Mouse (Mus musculus) adrenal gland, adult (tissue): ENCODE measurements around the gene Nup54.
A peak's percentile ranks its signal among the peaks of the same experiment; 100 is the strongest.

Experiments
- DNase-seq, 2 experiments: peaks; one replicate each; pipeline ENCODE4 v3.0.0; 2022 to 2023; ENCODE audit warnings: low spot score in 1 of 2; ENCODE audit not compliant: inconsistent age in 2 of 2

Nup54 gene

GRCm38 (mm10) chr5:92435025-92435584, at the start of gene Nup54:
TSS of gene Nup54 (minus strand) at chr5:92435219.
- peak; percentile 97 to 99 for DNase-seq

DNA sequence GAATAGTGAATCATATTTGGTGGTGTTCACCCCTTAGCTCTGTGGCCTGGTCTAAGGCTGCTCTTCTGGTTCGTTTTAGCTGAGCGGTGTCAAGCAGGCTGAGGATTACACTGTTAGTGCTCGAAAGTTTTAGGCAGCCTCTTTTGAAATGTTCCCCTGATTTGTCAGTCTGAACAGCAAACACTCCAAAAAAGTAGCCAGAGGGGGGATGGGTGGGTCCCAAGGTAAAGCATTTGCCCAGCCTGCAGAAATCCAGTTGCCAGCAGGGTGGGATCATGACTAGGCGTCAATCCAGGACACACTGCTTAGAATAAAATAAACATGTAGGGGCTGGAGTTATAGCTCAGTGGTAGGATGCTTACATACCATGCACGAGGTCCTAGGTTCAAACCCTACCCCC, 37.8 kb upstream of the Nup54 start:
- no peak for DNase-seq

GRCm38 (mm10) chr5:92471531-92471930, 36.5 kb upstream of the Nup54 start:
- DNase-seq, result no peak

GRCm38 (mm10) chr5:92469201-92470130, 34.4 kb upstream of the Nup54 start:
- DNase-seq, result no peak

DNA sequence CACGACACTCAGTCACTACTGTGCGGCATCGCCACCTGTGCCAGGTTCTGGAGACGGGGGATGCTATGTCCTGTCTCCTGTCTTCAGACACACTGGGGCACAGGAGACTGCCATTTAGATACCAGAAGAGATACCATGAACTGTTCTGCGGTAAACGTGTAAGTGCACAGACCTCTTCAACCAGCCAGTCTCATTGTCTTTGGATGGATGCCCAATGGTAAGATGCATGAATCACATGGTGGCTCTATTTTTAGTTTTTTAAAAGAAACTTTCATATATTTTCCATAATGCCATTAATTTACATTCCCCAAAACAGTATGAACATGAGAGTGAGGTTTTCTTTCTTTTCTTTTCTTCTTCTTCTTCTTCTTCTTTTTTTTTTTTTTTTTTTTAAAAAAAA, 33.2 kb upstream of the Nup54 start:
- DNase-seq, result no peak

GRCm38 (mm10) chr5:92467102-92467766, 32.2 kb upstream of the Nup54 start:
- peak in 1 of 2 experiments; percentile 38 for DNase-seq

- peak in 1 of 2 experiments; percentile 66 for DNase-seq
These were observed 30.5 kb upstream of the Nup54 start for GRCm38 (mm10) chr5:92465511-92465910.

DNA sequence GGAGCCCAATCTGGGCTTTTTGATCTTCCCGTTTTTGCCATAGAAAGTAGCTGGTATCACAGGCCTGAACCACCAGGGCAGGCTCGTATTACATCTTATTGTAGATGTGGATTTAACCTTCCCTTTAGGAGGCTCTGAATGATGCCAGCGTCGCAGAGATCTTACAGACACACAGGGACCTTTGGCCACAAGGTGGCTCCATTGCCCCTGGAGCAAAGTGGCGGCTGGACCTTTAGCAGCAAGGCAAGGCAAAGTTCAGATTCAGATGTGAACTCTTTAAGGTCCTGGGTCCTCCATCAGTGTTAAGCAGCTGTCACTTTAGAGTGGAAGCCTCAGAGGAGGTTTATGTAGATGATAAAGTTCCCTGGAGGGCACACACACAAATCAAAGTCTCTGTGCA, 26.3 kb upstream of the Nup54 start:
- DNase-seq, result peak; percentile 65 to 87

- no peak for DNase-seq
These were observed 23.7 kb upstream of the Nup54 start for GRCm38 (mm10) chr5:92458726-92459125.

DNA sequence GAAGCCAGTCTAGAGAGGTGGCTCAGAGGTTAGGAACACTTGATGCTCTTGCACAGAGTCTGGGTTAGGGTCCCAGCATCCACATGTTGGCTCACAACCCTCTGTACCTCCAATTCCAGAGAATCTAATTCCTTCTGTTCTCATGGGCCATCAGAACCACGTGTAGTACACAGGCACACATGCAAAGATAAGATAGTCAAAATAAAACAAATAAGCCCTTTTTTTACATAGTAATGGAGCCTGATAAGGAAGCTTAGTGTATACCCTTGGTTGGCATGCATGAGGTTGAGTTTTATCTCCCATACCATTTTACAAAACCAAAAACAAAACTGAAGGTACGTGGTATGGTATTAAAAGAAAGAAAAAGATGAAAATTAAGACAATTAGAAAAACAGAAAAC, 22.4 kb upstream of the Nup54 start:
- DNase-seq, result no peak

- DNase-seq, result no peak
These were observed 17.9 kb upstream of the Nup54 start for GRCm38 (mm10) chr5:92452876-92453275.

- no peak for DNase-seq
These were observed 11.7 kb upstream of the Nup54 start for GRCm38 (mm10) chr5:92446736-92447135.

DNA sequence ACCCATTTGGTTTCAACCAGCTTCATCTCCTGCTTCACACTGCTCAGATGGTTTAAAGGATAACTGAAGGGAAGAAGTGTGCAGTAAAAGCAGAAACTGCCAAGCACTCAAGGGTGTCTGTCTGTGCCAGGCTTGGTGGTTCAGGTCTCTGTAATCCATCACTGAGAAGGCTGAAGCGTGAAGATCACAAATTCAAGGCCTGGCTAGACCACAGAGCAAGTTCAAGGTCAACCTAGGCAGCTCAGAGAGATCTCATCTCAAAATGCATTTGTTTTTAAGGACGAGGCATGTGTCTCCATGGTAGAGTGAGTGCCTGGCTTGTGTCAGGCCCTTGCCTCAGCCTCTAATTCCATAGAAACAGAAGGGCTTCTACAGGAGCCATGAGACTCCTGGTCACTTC, 10.0 kb upstream of the Nup54 start:
- peak; percentile 65 to 78 for DNase-seq

GRCm38 (mm10) chr5:92442914-92443313, 7.9 kb upstream of the Nup54 start:
- DNase-seq, result no peak

DNA sequence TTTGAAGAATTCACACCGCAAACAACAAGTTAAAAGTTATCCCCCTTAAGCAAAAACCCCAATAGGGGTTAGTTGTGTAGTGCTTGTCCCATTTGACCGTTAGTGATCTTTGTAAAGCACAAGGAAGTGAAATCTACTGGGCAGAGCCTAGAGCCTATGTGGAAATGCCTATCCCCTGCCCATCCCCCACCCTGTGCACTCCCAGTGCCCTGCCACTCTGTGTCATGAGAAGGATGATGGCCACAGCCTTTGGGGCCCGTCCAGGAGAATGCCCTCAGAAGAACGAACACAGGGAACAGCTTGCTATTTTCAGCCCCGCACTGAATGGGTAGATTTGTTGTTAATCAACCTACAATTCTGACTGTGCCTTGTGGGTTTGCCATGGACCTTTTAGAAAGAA, 6.5 kb upstream of the Nup54 start:
- peak; percentile 69 for DNase-seq

DNA sequence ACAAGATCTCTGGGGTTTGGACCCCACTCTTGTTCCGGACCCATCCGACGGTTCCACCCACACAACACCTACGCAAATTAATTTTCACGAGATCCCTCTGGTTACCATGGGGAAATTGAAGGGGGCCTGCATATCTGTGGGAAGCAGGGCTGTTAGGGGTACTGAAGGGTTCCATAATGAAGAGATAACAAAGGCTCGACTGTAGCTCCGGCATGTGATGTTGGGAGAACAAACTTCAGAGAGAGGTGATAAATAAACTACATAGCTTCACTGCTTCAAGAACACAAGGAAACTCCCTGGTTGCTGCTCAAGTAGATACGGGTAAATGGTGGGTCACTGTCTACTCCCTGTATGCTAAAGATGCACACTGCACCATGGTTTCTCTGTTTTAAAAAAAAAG, 3.5 kb upstream of the Nup54 start:
- DNase-seq, result no peak

GRCm38 (mm10) chr5:92434571-92434985, 441 bp downstream of the Nup54 start:
- no peak for DNase-seq

GRCm38 (mm10) chr5:92434070-92434469, 949 bp downstream of the Nup54 start:
- no peak for DNase-seq

GRCm38 (mm10) chr5:92431611-92432010, 3.4 kb downstream of the Nup54 start:
- no peak for DNase-seq

DNA sequence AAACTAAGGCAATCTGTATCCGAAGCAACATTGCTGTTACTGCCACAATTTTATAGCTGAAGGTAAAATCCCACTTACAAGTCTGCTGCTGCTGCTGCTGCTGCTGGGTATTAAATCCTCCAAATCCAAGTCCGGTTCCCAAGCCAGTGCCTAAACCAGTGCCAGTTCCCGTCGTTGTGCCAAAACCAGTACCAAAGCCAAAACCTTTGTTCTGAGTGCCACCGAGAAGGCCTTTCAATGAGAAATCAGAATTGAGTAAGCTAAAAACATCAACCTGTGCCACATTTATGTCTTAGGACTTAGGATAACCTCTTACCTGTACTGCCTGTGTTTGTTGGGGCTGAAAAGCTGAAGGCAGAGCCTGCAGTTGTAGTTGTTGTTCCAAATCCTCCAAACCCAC, 4.3 kb downstream of the Nup54 start:
- DNase-seq, result peak in 1 of 2 experiments; percentile 60

DNA sequence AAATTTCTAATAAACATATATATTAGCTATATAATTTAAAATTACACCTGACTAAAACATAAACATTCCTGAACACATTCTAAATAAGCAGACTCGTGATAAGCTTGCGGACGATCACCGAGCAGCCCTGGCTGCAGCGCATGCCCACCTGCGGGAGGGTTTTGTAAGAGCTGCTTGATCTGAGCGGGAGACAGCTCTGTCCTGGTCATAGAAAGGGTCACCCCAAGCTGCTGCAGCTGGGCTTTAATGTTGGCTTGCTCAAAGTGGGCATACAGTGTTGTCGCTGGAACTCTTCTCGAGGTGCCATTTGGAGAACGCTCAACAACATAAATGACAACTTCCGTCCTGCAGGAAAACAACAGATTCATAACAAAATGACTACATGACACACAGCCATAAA, 10.9 kb downstream of the Nup54 start:
- no peak for DNase-seq

GRCm38 (mm10) chr5:92413982-92414375, 21.0 kb downstream of the Nup54 start:
- DNase-seq, result no peak
